Mouse (Mus musculus) macrophage (primary cell): ENCODE results near the gene Tcf3. TPM values are rescaled to one million over a fixed set of nuclear protein-coding genes. Genes with fewer than 3 reads are reported as not detected.

ENCODE experiments used
- H3K27ac ChIP-seq: fragments of 350-480 bp; formaldehyde crosslinking; 2 replicates; pipeline ENCODE4 v1.9.0; 2021
- H3K36me3 ChIP-seq: fragments of 350-480 bp; formaldehyde crosslinking; 2 replicates; pipeline ENCODE4 v1.9.0; 2021; ENCODE audit errors: inconsistent target
- H3K4me3 ChIP-seq: fragments of 350-480 bp; formaldehyde crosslinking; 2 replicates; pipeline ENCODE4 v1.9.0; 2021; ENCODE audit errors: inconsistent target
- H3K79me2 ChIP-seq: fragments of 350-480 bp; formaldehyde crosslinking; 2 replicates; pipeline ENCODE4 v1.9.0; 2021; ENCODE audit errors: inconsistent target
- WGBS: methylation state at CpG from one replicate; pipeline ENCODE4 v1.1.7; 2026; ENCODE audit warnings: inconsistent platforms; ENCODE audit not compliant: missing documents; 5-methylcytosine and 5-hydroxymethylcytosine counted together
- polyA plus RNA-seq: library from polyadenylated mRNA; stranded (reverse); fragments of 250-400 nt; gene quantifications from 3 replicates; pipeline ENCODE4 v1.2.4, GENCODE M21; 2018; ENCODE audit warnings: inconsistent platforms

The Tcf3 gene
- polyA plus RNA-seq, 1 experiment from 2014 or later: 9.2 TPM

- Histone ChIP-seq H3K4me3 (no peak overlapping the region), H3K36me3 (no peaks in the 10 kb centered on the region), H3K27ac (no peak overlapping the region), H3K79me2 (peaks cover 37% of the 10 kb centered on the region; the same call in 1 of the 2 replicates)
- 99% methylated on average over 7 of the region's 7 CpGs for WGBS
Observed at GRCm38 (mm10) chr10:80382641-80383365, 50.6 kb downstream of the Tcf3 start.

GRCm38 (mm10) chr10:80377716-80378115 is 55.7 kb downstream of the Tcf3 start:
- 55% methylated on average over 10 of the region's 10 CpGs for WGBS
- no peaks in the 10 kb centered on the region for H3K36me3 ChIP-seq
- no peak overlapping the region for H3K4me3 ChIP-seq
- H3K27ac ChIP-seq: no peak overlapping the region
- H3K79me2 ChIP-seq: no peaks in the 10 kb centered on the region

GRCm38 (mm10) chr10:80376160-80376559 is 57.3 kb downstream of the Tcf3 start:
- H3K4me3 ChIP-seq: no peak overlapping the region
- H3K36me3 ChIP-seq: no peaks in the 10 kb centered on the region
- WGBS: 0% methylated on average over 7 of the region's 7 CpGs
- no peaks in the 10 kb centered on the region for H3K79me2 ChIP-seq
- H3K27ac ChIP-seq: no peak overlapping the region

GRCm38 (mm10) chr10:80374063-80374462 is 59.4 kb downstream of the Tcf3 start:
- Histone ChIP-seq H3K4me3 (no peak overlapping the region), H3K36me3 (no peaks in the 10 kb centered on the region), H3K79me2 (no peaks in the 10 kb centered on the region), H3K27ac (no peak overlapping the region)
- WGBS: 40% methylated on average over 5 of the region's 6 CpGs

- 92% methylated on average over 6 of the region's 6 CpGs for WGBS
- Histone ChIP-seq H3K36me3 (no peaks in the 10 kb centered on the region), H3K27ac (no peak overlapping the region), H3K79me2 (no peaks in the 10 kb centered on the region), H3K4me3 (no peak overlapping the region)
Observed at GRCm38 (mm10) chr10:80372706-80373105, 60.7 kb downstream of the Tcf3 start.

- no peak overlapping the region for H3K4me3 ChIP-seq
- no peaks in the 10 kb centered on the region for H3K79me2 ChIP-seq
- H3K27ac ChIP-seq: no peak overlapping the region
- H3K36me3 ChIP-seq: no peaks in the 10 kb centered on the region
- WGBS: 73% methylated on average over 9 of the region's 9 CpGs
Observed at GRCm38 (mm10) chr10:80371983-80372382, 61.5 kb downstream of the Tcf3 start.

GRCm38 (mm10) chr10:80371411-80371966 is 62.0 kb downstream of the Tcf3 start:
- Histone ChIP-seq H3K79me2 (no peaks in the 10 kb centered on the region), H3K4me3 (no peak overlapping the region)
- 9% methylated on average over 12 of the region's 12 CpGs for WGBS

GRCm38 (mm10) chr10:80369995-80370747 is 63.3 kb downstream of the Tcf3 start:
- Histone ChIP-seq H3K4me3 (no peak overlapping the region), H3K79me2 (no peaks in the 10 kb centered on the region), H3K27ac (no peak overlapping the region), H3K36me3 (no peaks in the 10 kb centered on the region)
- 83% methylated on average over 21 of the region's 21 CpGs for WGBS

More at GRCm38 (mm10) chr10:80371411-80371966, 62.0 kb downstream of the Tcf3 start:
- Histone ChIP-seq H3K36me3 (no peaks in the 10 kb centered on the region), H3K27ac (no peak overlapping the region)

- Histone ChIP-seq H3K79me2 (no peaks in the 10 kb centered on the region), H3K27ac (no peak overlapping the region), H3K4me3 (no peak overlapping the region), H3K36me3 (no peaks in the 10 kb centered on the region)
- 91% methylated on average over 6 of the region's 6 CpGs for WGBS
Observed at GRCm38 (mm10) chr10:80368392-80368791, 65.1 kb downstream of the Tcf3 start.

GRCm38 (mm10) chr10:80367954-80368353 is 65.5 kb downstream of the Tcf3 start:
- no peak overlapping the region for H3K4me3 ChIP-seq
- H3K36me3 ChIP-seq: no peaks in the 10 kb centered on the region
- H3K27ac ChIP-seq: no peak overlapping the region
- 58% methylated on average over 4 of the region's 5 CpGs for WGBS
- no peaks in the 10 kb centered on the region for H3K79me2 ChIP-seq

GRCm38 (mm10) chr10:80365736-80366135 is 67.7 kb downstream of the Tcf3 start:
- H3K79me2 ChIP-seq: no peaks in the 10 kb centered on the region
- H3K27ac ChIP-seq: no peak overlapping the region
- H3K36me3 ChIP-seq: no peaks in the 10 kb centered on the region
- 81% methylated on average over 6 of the region's 6 CpGs for WGBS
- H3K4me3 ChIP-seq: no peak overlapping the region

GRCm38 (mm10) chr10:80363734-80364133 is 69.7 kb downstream of the Tcf3 start:
- WGBS: 57% methylated on average over 6 of the region's 6 CpGs
- Histone ChIP-seq H3K4me3 (no peak overlapping the region), H3K27ac (no peak overlapping the region)

More at GRCm38 (mm10) chr10:80363734-80364133, 69.7 kb downstream of the Tcf3 start:
- Histone ChIP-seq H3K79me2 (no peaks in the 10 kb centered on the region), H3K36me3 (no peaks in the 10 kb centered on the region)
